Mouse (Mus musculus): ENCODE results near the gene Chrna4.

DNA sequence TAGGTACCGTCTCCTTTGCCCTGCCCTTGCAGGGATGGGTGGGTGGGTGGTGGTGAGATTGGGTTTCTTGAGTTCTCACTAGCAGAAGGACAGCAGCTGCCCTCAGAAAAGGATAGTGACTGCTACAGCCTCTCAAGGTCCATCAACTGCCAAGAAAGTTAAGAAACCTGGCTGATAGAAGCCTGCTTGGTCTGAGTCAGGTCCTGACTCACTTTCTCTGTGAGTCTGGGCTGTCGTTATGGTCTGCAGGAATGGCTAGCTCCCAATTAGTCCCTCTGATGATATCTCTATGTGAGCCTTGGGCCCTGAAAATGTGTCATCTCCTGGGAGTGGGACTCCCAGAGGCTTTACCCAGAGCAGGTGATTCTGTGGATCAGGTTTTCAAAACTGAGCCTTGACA lies 49.0 kb downstream of the Chrna4 start:
- TF ChIP-seq GATA1 (IDR thresholded peaks at IDR 0.05; ENCODE audit: borderline replicate concordance, low read length) (no peak), FLI1 (IDR thresholded peaks at IDR 0.05; ENCODE audit: low read length) (no peak)
